In genomic region chr7:44890180-44890579, GRCm38 (mm10) we compare ENCODE assay signal across 10 mouse cellular contexts. TPM values are rescaled to one million over a fixed set of nuclear protein-coding genes. Genes with fewer than 3 reads are reported as not detected.
DNase-seq lines count a peak whose midpoint lies in the region; ATAC-seq and TF ChIP-seq lines count a peak whose summit lies in the region.
"Had no signal": no experiment of that assay in that cellular context is flagged by ENCODE, and none has a peak within 500 bp of the region (broad histone marks: within the 10 kb centered on the region; RNA-seq: fewer than 3 reads in every experiment).

No protein-coding gene starts in this region.

- no peak for TF ChIP-seq EP300 in stomach, postnatal 0 days (optimal IDR thresholded peaks at IDR 0.05)

- no peaks in the 10 kb centered on the region for H3K9me3 ChIP-seq in liver, embryonic 11.5 days (ENCODE audit: control insufficient read depth, low read length)
- no peaks in the 10 kb centered on the region for H3K9me3 ChIP-seq in hindbrain, embryonic 10.5 days
- H3K9me3 ChIP-seq in liver, embryonic 16.5 days (replicated peaks; ENCODE audit: control insufficient read depth, low read length) = no peaks in the 10 kb centered on the region
- no peaks in the 10 kb centered on the region for H3K9me3 ChIP-seq in stomach, postnatal 0 days (ENCODE audit: control insufficient read depth, low read length)

- no peak for ATAC-seq in liver, embryonic 11.5 days (replicated peaks; ENCODE audit: low FRiP score)
- no peak; the same call in 1 of the 2 replicates for ATAC-seq in liver, embryonic 16.5 days (ENCODE audit: low read depth)
- ATAC-seq in stomach, postnatal 0 days (ENCODE audit: low FRiP score, low TSS enrichment) = no peak; the same call in 1 of the 2 replicates
- no peak for ATAC-seq in CD4-positive, CD25-positive, alpha-beta regulatory T cell, adult 4 months

- H3K36me3 ChIP-seq in liver, embryonic 11.5 days (ENCODE audit: control insufficient read depth, insufficient read depth, low read length) = peaks cover 3% of the 10 kb centered on the region; the same call in 1 of the 2 replicates
- peaks cover 58% of the 10 kb centered on the region for H3K36me3 ChIP-seq in hindbrain, embryonic 10.5 days
- H3K36me3 ChIP-seq in liver, embryonic 16.5 days (ENCODE audit: control insufficient read depth, insufficient read depth) = no peaks in the 10 kb centered on the region; the same call in 1 of the 2 replicates
- H3K36me3 ChIP-seq in stomach, postnatal 0 days (ENCODE audit: control insufficient read depth, insufficient read depth, low read length) = peaks cover 2% of the 10 kb centered on the region; the same call in 1 of the 2 replicates

- no peak for DNase-seq in liver, embryonic 11.5 days (ENCODE audit: low spot score)
- no peak for DNase-seq in liver
- DNase-seq in hindbrain, embryonic 10.5 days (ENCODE audit: low spot score) = no peak
- peak; percentile 61 for DNase-seq in stomach, postnatal 0 days (ENCODE audit: low spot score)
- DNase-seq in left cerebral cortex, postnatal 36 days (ENCODE audit: low spot score in 2 of 2) = no peak
- DNase-seq: heart, adult 2 months; kidney, adult 9 months; thymus, adult 18-20 months had no signal

- H3K4me3 ChIP-seq in liver, embryonic 11.5 days (ENCODE audit: low read depth, low read length) = no peak overlapping the region
- peak overlapping the region; percentile 88 for H3K4me3 ChIP-seq in hindbrain, embryonic 10.5 days
- no peak overlapping the region for H3K4me3 ChIP-seq in liver, embryonic 16.5 days (ENCODE audit: low read depth, low read length)
- H3K4me3 ChIP-seq in stomach, postnatal 0 days (ENCODE audit: low read depth, low read length) = no peak overlapping the region
- H3K4me3 ChIP-seq: heart, adult 2 months had no signal

- intact Hi-C loops in left cerebral cortex, postnatal 36 days (cut with DNase I) = loop anchor here (2.0 kb wide), 1 partner anchor 19 kb away; no protein-coding TSS in a partner anchor

- WGBS in liver, embryonic 11.5 days = 85% methylated on average over 6 of the region's 7 CpGs
- WGBS in hindbrain, embryonic 10.5 days = 90% methylated on average over 6 of the region's 7 CpGs
- WGBS in liver, embryonic 16.5 days (ENCODE audit: insufficient replicate concordance) = 81% methylated on average over 6 of the region's 7 CpGs
- 76% methylated on average over 6 of the region's 7 CpGs for WGBS in stomach, postnatal 0 days

- H3K27me3 ChIP-seq in liver, embryonic 11.5 days (replicated peaks; ENCODE audit: control insufficient read depth, insufficient read depth, low read length) = no peaks in the 10 kb centered on the region
- no peaks in the 10 kb centered on the region for H3K27me3 ChIP-seq in hindbrain, embryonic 10.5 days (ENCODE audit: insufficient read depth, poor library complexity, severe bottlenecking)
- no peaks in the 10 kb centered on the region for H3K27me3 ChIP-seq in liver, embryonic 16.5 days (ENCODE audit: control insufficient read depth, insufficient read depth, low read depth, low read length)
- no peaks in the 10 kb centered on the region for H3K27me3 ChIP-seq in stomach, postnatal 0 days (ENCODE audit: control insufficient read depth, insufficient read depth, low read length)

- no peak overlapping the region for H3K27ac ChIP-seq in liver, embryonic 11.5 days (ENCODE audit: low read depth, low read length)
- H3K27ac ChIP-seq in hindbrain, embryonic 10.5 days = no peak overlapping the region
- peak overlapping the region; percentile 34; the same call in 1 of the 2 replicates for H3K27ac ChIP-seq in liver, embryonic 16.5 days (ENCODE audit: low read length)
- H3K27ac ChIP-seq in stomach, postnatal 0 days (replicated peaks) = no peak overlapping the region
- H3K27ac ChIP-seq: heart, adult 2 months had no signal

- H3K4me2 ChIP-seq in liver, embryonic 11.5 days = peak overlapping the region; percentile 95
- H3K4me2 ChIP-seq in liver, embryonic 16.5 days (ENCODE audit: low read depth, low read length) = peak overlapping the region; percentile 94
- 0 out of 2 replicates have a peak overlapping the region, but pooled peaks have one; percentile 14 for H3K4me2 ChIP-seq in stomach, postnatal 0 days (replicated peaks; ENCODE audit: low read depth)

- peaks cover 20% of the 10 kb centered on the region for H3K4me1 ChIP-seq in liver, embryonic 11.5 days (replicated peaks; ENCODE audit: control insufficient read depth, insufficient read depth, low read length)
- peaks cover 61% of the 10 kb centered on the region for H3K4me1 ChIP-seq in hindbrain, embryonic 10.5 days (replicated peaks)
- H3K4me1 ChIP-seq in liver, embryonic 16.5 days (ENCODE audit: control insufficient read depth, low read depth, low read length) = peaks cover 36% of the 10 kb centered on the region
- H3K4me1 ChIP-seq in stomach, postnatal 0 days (replicated peaks; ENCODE audit: control insufficient read depth, insufficient read depth) = peaks cover 6% of the 10 kb centered on the region

- TF ChIP-seq CTCF in stomach, postnatal 0 days (IDR thresholded peaks at IDR 0.05; ENCODE audit: low read depth) = no peak

- H3K9ac ChIP-seq in liver, embryonic 11.5 days (ENCODE audit: low read depth, low read length) = 0 out of 2 replicates have a peak overlapping the region, but pooled peaks have one; percentile 10
- no peak overlapping the region for H3K9ac ChIP-seq in liver, embryonic 16.5 days (ENCODE audit: low read depth, low read length)
- no peak overlapping the region for H3K9ac ChIP-seq in stomach, postnatal 0 days (ENCODE audit: low read length)

RNA-seq across cellular contexts. Expression of gene Med25, which starts 2.3 kb away (rescaled TPM):
- polyA plus RNA-seq in liver, embryonic 11.5 days (2014; fragmentation: Nextera tagmentation; extraction: Ambion mirVana) = 66.8 and 72.5 TPM in 2 replicates
- 187 and 223 TPM in 2 replicates for polyA plus RNA-seq in hindbrain, embryonic 10.5 days (2016; fragmentation: Nextera tagmentation; extraction: Ambion mirVana)
- 44.7 and 53.0 TPM in 2 replicates for polyA plus RNA-seq in liver, embryonic 16.5 days (2015; fragmentation: Nextera tagmentation; extraction: Ambion mirVana)
- polyA plus RNA-seq in stomach, postnatal 0 days (2015; fragmentation: Nextera tagmentation; extraction: Ambion mirVana) = 64.4 and 75.3 TPM in 2 replicates
- 10 to 100 TPM; 91.7 to 98.1 TPM for total RNA-seq in left cerebral cortex, postnatal 36 days (2021)
- polyA plus RNA-seq in CD4-positive, CD25-positive, alpha-beta regulatory T cell, adult 4 months (2017; shearing (Covaris generic)) = 10 to 100 TPM in 1 of 2 experiments, 1 to 10 TPM in 1; 9.1 to 10.9 TPM

RNA-seq across cellular contexts. Expression of gene Fuz, which starts 5.7 kb away (rescaled TPM):
- polyA plus RNA-seq in liver, embryonic 11.5 days (2014; fragmentation: Nextera tagmentation; extraction: Ambion mirVana) = 15.5 and 17.6 TPM in 2 replicates
- 24.4 and 28.4 TPM in 2 replicates for polyA plus RNA-seq in hindbrain, embryonic 10.5 days (2016; fragmentation: Nextera tagmentation; extraction: Ambion mirVana)
- 5.9 and 6.6 TPM in 2 replicates for polyA plus RNA-seq in liver, embryonic 16.5 days (2015; fragmentation: Nextera tagmentation; extraction: Ambion mirVana)
- polyA plus RNA-seq in stomach, postnatal 0 days (2015; fragmentation: Nextera tagmentation; extraction: Ambion mirVana) = 13.1 and 15.6 TPM in 2 replicates
- total RNA-seq in left cerebral cortex, postnatal 36 days (2021) = 10 to 100 TPM; 18.2 to 20.6 TPM
- 10 to 100 TPM in 1 of 2 experiments, 1 to 10 TPM in 1; 9.2 to 17.5 TPM for polyA plus RNA-seq in CD4-positive, CD25-positive, alpha-beta regulatory T cell, adult 4 months (2017; shearing (Covaris generic))

RNA-seq across cellular contexts. Expression of gene Ptov1, which starts 20.6 kb away (rescaled TPM):
- 162 and 164 TPM in 2 replicates for polyA plus RNA-seq in liver, embryonic 11.5 days (2014; fragmentation: Nextera tagmentation; extraction: Ambion mirVana)
- 478 and 579 TPM in 2 replicates for polyA plus RNA-seq in hindbrain, embryonic 10.5 days (2016; fragmentation: Nextera tagmentation; extraction: Ambion mirVana)
- 34.8 and 43.4 TPM in 2 replicates for polyA plus RNA-seq in liver, embryonic 16.5 days (2015; fragmentation: Nextera tagmentation; extraction: Ambion mirVana)
- polyA plus RNA-seq in stomach, postnatal 0 days (2015; fragmentation: Nextera tagmentation; extraction: Ambion mirVana) = 159 and 179 TPM in 2 replicates
- total RNA-seq in left cerebral cortex, postnatal 36 days (2021) = 100 to 1,000 TPM; 284 to 285 TPM
- polyA plus RNA-seq in CD4-positive, CD25-positive, alpha-beta regulatory T cell, adult 4 months (2017; shearing (Covaris generic)) = 1 to 10 TPM; 1.1 to 3.9 TPM

RNA-seq across cellular contexts. Expression of gene Pnkp, which starts 33.2 kb away (rescaled TPM):
- polyA plus RNA-seq in liver, embryonic 11.5 days (2014; fragmentation: Nextera tagmentation; extraction: Ambion mirVana) = 30.9 and 32.5 TPM in 2 replicates
- polyA plus RNA-seq in hindbrain, embryonic 10.5 days (2016; fragmentation: Nextera tagmentation; extraction: Ambion mirVana) = 36.3 and 40.2 TPM in 2 replicates
- polyA plus RNA-seq in liver, embryonic 16.5 days (2015; fragmentation: Nextera tagmentation; extraction: Ambion mirVana) = 23.4 and 24.3 TPM in 2 replicates
- 23.5 and 25.7 TPM in 2 replicates for polyA plus RNA-seq in stomach, postnatal 0 days (2015; fragmentation: Nextera tagmentation; extraction: Ambion mirVana)
- total RNA-seq in left cerebral cortex, postnatal 36 days (2021) = 10 to 100 TPM; 26.8 TPM
- polyA plus RNA-seq in CD4-positive, CD25-positive, alpha-beta regulatory T cell, adult 4 months (2017; shearing (Covaris generic)) = 10 to 100 TPM; 45.0 to 74.3 TPM

RNA-seq across cellular contexts. Expression of gene Ap2a1, which starts 39.1 kb away (rescaled TPM):
- 100 and 111 TPM in 2 replicates for polyA plus RNA-seq in liver, embryonic 11.5 days (2014; fragmentation: Nextera tagmentation; extraction: Ambion mirVana)
- polyA plus RNA-seq in hindbrain, embryonic 10.5 days (2016; fragmentation: Nextera tagmentation; extraction: Ambion mirVana) = 80.7 and 93.1 TPM in 2 replicates
- polyA plus RNA-seq in liver, embryonic 16.5 days (2015; fragmentation: Nextera tagmentation; extraction: Ambion mirVana) = 63.3 and 63.7 TPM in 2 replicates
- polyA plus RNA-seq in stomach, postnatal 0 days (2015; fragmentation: Nextera tagmentation; extraction: Ambion mirVana) = 29.3 and 33.9 TPM in 2 replicates
- 100 to 1,000 TPM; 346 to 355 TPM for total RNA-seq in left cerebral cortex, postnatal 36 days (2021)
- 1 to 10 TPM; 6.2 to 7.4 TPM for polyA plus RNA-seq in CD4-positive, CD25-positive, alpha-beta regulatory T cell, adult 4 months (2017; shearing (Covaris generic))

Comparison
In these comparisons a context has a peak if more than half of its experiments do, and no peak if none do; other contexts are left out.
1. H3K4me2 ChIP-seq: peak in every context shown above with its lines; median percentile 95 in liver, embryonic 11.5 days; 94 in liver, embryonic 16.5 days; 14 in stomach, postnatal 0 days.